Mouse (Mus musculus) midbrain, embryonic 14.5 days (tissue): ENCODE measurements around the gene Pgpep1. TPM values are rescaled to one million over a fixed set of nuclear protein-coding genes. Genes with fewer than 3 reads are reported as not detected.

ENCODE experiments used
- ATAC-seq: fragments of 200-750 bp; cut with Nextera tagmentation; 2 replicates; pipeline ENCODE4 v1.8.0; 2017; ENCODE audit warnings: moderate number of reproducible peaks, moderate library complexity; ENCODE audit not compliant: low FRiP score, low TSS enrichment
- DNase-seq: peaks from one replicate; pipeline ENCODE4 v3.0.0-alpha.2; 2015
- H3K27ac ChIP-seq: fragments of 300-500 bp; sonication (generic); replicated peaks from 2 replicates; pipeline ENCODE4 v1.5.1; 2014; ENCODE audit warnings: mild to moderate bottlenecking, low read depth, low read length, moderate library complexity
- H3K27me3 ChIP-seq: fragments of 300-500 bp; sonication (generic); 2 replicates; pipeline ENCODE4 v1.6.1; 2014; ENCODE audit warnings: low read length, control low read depth, mixed read lengths; ENCODE audit not compliant: control insufficient read depth, insufficient read depth
- H3K36me3 ChIP-seq: fragments of 300-500 bp; sonication (generic); 2 replicates; pipeline ENCODE4 v1.6.1; 2014; ENCODE audit warnings: low read length, control low read depth; ENCODE audit not compliant: control insufficient read depth, insufficient read depth
- H3K4me1 ChIP-seq: fragments of 300-500 bp; sonication (generic); 2 replicates; pipeline ENCODE4 v1.6.1; 2014; ENCODE audit warnings: mild to moderate bottlenecking, antibody characterized with exemption, low read length, control low read depth; ENCODE audit not compliant: control insufficient read depth, insufficient read depth
- H3K4me2 ChIP-seq: fragments of 300-500 bp; sonication (generic); 2 replicates; pipeline ENCODE4 v1.6.1; 2014; ENCODE audit warnings: mild to moderate bottlenecking, low read length, moderate library complexity
- H3K4me3 ChIP-seq: fragments of 300-500 bp; sonication (generic); replicated peaks from 2 replicates; pipeline ENCODE4 v1.5.1; 2014; ENCODE audit warnings: low read depth, low read length
- H3K9ac ChIP-seq: fragments of 300-500 bp; sonication (generic); replicated peaks from 2 replicates; pipeline ENCODE4 v1.6.1; 2014; ENCODE audit warnings: mild to moderate bottlenecking, low read length, moderate library complexity
- H3K9me3 ChIP-seq: fragments of 300-500 bp; sonication (generic); 2 replicates; pipeline ENCODE4 v1.6.1; 2016; ENCODE audit warnings: low read length, control low read depth, mixed read lengths; ENCODE audit not compliant: control insufficient read depth
- WGBS: fragments of 180-500 bp; shearing (Covaris S2); extraction: QIAGEN DNeasy Blood & Tissue Kit; methylation state at CpG from one replicate; pipeline ENCODE4 v1.1.7; 2014; 5-methylcytosine and 5-hydroxymethylcytosine counted together
- polyA plus RNA-seq: library from polyadenylated mRNA; unstranded; fragments of >200 nt; fragmentation: Nextera tagmentation; extraction: Ambion mirVana; gene quantifications from 2 replicates; pipeline ENCODE4 v1.2.1, GENCODE M21; 2014

Gene Pgpep1
- 86.9 and 95.8 TPM in 2 replicates for polyA plus RNA-seq

DNA sequence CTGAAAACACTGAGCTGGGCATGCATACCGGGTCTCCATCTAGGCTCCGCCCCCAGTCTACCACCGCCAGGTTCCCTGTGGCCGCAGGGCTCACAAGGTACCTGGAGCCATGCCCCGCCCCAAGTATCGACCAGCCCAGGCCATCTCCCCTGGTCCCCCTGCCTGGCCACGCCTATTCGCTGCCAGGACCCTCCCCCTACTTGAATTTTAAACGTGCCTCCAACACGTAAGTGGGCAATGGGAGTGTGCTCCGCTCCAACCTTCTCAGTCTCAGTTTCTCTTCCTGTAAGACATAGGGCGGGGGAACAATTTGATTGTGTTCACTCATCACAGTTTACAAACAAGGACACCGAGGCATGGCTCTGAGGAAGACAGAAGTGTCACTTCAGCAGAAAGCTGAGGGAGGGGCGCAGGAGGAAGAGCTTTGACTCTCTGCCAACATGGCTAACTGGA lies at the start of gene Pgpep1:
Pgpep1 (minus strand) TSS at position 116 of the 453 bp plus-strand sequence.
- Histone ChIP-seq H3K27ac (peak within 1 kb of the TSS; percentile 71), H3K4me3 (peak within 1 kb of the TSS; percentile 72), H3K4me2 (peak within 1 kb of the TSS; percentile 88), H3K9ac (peak within 1 kb of the TSS; percentile 79), H3K9me3 (no peaks in the 10 kb centered on the region), H3K27me3 (no peaks in the 10 kb centered on the region), H3K4me1 (peaks cover 24% of the 10 kb centered on the region), H3K36me3 (0 out of 2 replicates have a peak, but pooled peaks cover 5% of the 10 kb centered on the region)
- WGBS, result 5% methylated on average over 14 of the region's 14 CpGs
- peak; percentile 57 for DNase-seq
- peak; percentile 35 for ATAC-seq

DNA sequence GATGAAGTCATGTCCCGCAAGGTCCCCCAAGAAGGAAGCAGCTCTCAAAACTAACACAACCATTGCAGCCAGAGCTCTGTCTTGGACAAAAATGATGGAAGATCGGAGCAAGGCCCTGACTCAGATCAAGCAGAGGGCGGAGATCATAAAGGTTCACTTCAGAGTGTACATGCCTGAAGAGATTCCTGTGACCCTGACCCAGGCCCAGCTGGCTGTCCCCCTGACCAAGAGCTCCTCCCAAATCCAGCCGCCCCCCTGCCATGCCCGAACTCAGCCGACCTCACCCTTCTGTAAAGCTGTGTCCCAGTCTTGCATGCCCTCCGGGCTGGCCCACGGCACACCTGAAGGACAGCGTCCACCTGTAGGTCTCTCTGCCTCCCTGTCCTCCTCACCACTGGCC lies 49.6 kb upstream of the Pgpep1 start:
- no peak for DNase-seq
- no peak overlapping the region for H3K27ac ChIP-seq
- H3K4me2 ChIP-seq, result no peak overlapping the region
- no peaks in the 10 kb centered on the region for H3K36me3 ChIP-seq
- no peaks in the 10 kb centered on the region for H3K4me1 ChIP-seq
- WGBS, result 94% methylated on average over 9 of the region's 9 CpGs
- no peak overlapping the region for H3K9ac ChIP-seq
- no peak overlapping the region for H3K4me3 ChIP-seq
- no peaks in the 10 kb centered on the region for H3K9me3 ChIP-seq
- no peaks in the 10 kb centered on the region for H3K27me3 ChIP-seq
- no peak for ATAC-seq

DNA sequence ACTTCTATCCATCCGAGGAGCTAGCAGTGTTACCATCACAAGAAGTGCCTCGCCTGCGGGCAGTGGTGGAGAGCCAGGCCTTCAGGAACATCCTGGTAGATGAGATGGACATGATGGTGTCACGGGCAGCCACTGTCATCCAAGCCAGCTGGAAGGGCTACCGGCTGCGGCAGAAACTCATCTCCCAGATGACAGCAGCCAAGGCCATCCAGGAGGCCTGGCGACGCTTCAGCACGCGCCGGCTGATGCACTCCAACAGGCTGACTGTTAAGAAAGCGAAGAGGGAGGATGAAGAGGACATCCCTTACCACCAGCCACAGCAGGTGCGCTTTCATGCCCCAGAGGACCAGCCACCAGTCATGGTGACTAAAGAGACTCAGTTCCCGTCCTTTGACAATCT lies 48.1 kb upstream of the Pgpep1 start:
- DNase-seq, result no peak
- 92% methylated on average over 14 of the region's 14 CpGs for WGBS
- Histone ChIP-seq H3K27me3 (no peaks in the 10 kb centered on the region), H3K36me3 (peaks cover 2% of the 10 kb centered on the region; the same call in 1 of the 2 replicates), H3K9ac (no peak overlapping the region), H3K9me3 (no peaks in the 10 kb centered on the region), H3K4me1 (no peaks in the 10 kb centered on the region; the same call in 1 of the 2 replicates), H3K27ac (no peak overlapping the region), H3K4me2 (no peak overlapping the region), H3K4me3 (no peak overlapping the region)
- no peak for ATAC-seq

DNA sequence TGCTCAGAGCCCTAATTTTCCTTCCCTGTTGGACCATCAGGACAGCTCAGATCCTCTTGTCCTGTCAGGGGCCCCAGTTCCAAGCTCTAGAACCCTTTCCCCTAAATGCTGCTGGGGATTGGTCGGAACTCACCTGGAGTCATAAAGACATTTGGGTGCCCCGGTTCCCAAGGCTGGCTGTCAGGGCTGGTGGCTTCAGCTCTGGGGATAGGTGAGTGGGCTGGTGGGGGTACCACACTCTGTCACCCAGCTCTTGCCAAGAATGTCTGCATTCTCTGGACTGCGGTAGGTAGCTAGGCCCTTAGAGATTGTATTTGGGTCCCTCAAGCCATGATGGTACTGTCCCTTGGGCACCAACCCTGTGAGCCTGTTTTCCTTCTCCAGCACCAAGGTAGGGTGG lies 43.1 kb upstream of the Pgpep1 start, which contains the start of gene Iqcn:
Iqcn (plus strand) TSS at position 171 of the 400 bp plus-strand sequence.
- Histone ChIP-seq H3K4me2 (peak within 1 kb of the TSS; percentile 59), H3K9me3 (no peaks in the 10 kb centered on the region), H3K4me1 (peaks cover 18% of the 10 kb centered on the region), H3K27me3 (no peaks in the 10 kb centered on the region), H3K36me3 (peaks cover 9% of the 10 kb centered on the region; the same call in 1 of the 2 replicates), H3K4me3 (no peak within 1 kb of the TSS), H3K9ac (peak within 1 kb of the TSS; percentile 10; the same call in 1 of the 2 replicates), H3K27ac (no peak within 1 kb of the TSS)
- WGBS, result 94% methylated on average over 3 of the region's 3 CpGs
- no peak for DNase-seq
- ATAC-seq, result no peak

DNA sequence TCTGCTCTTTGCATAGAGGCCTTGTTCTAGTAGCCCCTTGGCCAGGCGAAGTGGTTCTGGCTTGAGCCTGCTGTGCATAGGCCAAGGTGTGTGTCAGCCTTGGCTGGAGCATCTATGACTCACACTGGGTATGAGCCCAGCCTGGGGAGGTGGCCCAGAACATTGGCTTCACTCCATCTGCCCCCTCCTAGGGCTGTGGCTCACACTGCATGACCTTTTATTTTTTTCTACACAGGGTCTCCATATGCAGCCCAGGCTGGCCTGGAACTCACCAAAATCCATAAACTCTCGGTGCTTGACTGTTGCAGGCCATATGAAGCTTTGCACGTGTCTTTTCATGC lies 42.6 kb upstream of the Pgpep1 start:
- no peak overlapping the region for H3K4me3 ChIP-seq
- 88% methylated on average over 3 of the region's 3 CpGs for WGBS
- ATAC-seq, result no peak

DNA sequence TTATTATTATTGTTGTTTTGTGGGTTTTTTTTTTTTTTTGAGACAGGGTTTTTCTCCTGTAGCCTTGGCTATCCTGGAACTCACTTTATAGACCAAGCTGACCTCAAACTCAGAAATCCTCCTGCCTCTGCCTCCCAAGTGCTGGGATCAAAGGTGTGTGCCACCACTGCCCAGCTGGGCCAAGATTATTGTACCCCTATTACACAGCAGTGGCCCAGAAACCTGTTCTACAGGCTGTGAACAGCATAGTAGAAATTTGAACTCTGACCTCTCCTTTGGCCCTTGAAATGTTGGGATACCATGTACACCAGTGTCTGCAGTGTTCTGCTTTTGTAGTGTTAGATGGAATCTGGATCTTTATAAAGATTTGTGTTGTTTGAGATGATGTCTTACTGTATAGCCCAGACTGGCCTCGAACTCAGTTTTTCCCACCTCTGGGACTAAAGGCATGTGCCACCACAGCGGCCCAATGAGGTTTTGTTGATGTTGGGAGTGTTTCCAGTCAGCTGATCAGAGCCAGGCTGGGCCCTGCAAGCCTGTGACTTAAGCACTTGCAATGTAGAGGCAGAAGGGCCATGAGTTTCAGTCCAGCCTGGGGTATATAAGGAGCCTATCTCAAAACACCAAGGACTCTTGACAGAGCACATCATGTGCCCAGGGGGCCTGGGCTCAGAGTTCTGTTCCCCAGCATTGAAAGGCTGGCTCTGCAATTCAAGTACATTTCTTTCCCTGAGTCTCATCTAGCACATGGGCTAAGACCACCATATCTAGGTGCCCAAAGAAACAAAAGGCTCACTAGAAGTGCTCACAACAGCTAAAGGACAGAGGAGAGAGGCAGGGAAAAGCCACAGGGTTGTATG lies 42.0 kb upstream of the Pgpep1 start:
- WGBS, result 83% methylated on average over 2 of the region's 2 CpGs
- DNase-seq (no peak), ATAC-seq (no peak)
- H3K9me3 ChIP-seq, result no peaks in the 10 kb centered on the region
- peak overlapping the region; percentile 97 for H3K4me3 ChIP-seq
- H3K36me3 ChIP-seq, result peaks cover 9% of the 10 kb centered on the region; the same call in 1 of the 2 replicates
- no peak overlapping the region for H3K27ac ChIP-seq
- peak overlapping the region; percentile 59 for H3K4me2 ChIP-seq
- H3K9ac ChIP-seq, result peak overlapping the region; percentile 10; the same call in 1 of the 2 replicates
- H3K4me1 ChIP-seq, result peaks cover 27% of the 10 kb centered on the region
- no peaks in the 10 kb centered on the region for H3K27me3 ChIP-seq

More for the DNA sequence above, 42.6 kb upstream of the Pgpep1 start:
- no peak for DNase-seq
- H3K4me2 ChIP-seq, result peak overlapping the region; percentile 59
- H3K36me3 ChIP-seq, result peaks cover 9% of the 10 kb centered on the region; the same call in 1 of the 2 replicates
- no peaks in the 10 kb centered on the region for H3K9me3 ChIP-seq
- no peaks in the 10 kb centered on the region for H3K27me3 ChIP-seq
- peak overlapping the region; percentile 10; the same call in 1 of the 2 replicates for H3K9ac ChIP-seq
- no peak overlapping the region for H3K27ac ChIP-seq
- H3K4me1 ChIP-seq, result peaks cover 22% of the 10 kb centered on the region

DNA sequence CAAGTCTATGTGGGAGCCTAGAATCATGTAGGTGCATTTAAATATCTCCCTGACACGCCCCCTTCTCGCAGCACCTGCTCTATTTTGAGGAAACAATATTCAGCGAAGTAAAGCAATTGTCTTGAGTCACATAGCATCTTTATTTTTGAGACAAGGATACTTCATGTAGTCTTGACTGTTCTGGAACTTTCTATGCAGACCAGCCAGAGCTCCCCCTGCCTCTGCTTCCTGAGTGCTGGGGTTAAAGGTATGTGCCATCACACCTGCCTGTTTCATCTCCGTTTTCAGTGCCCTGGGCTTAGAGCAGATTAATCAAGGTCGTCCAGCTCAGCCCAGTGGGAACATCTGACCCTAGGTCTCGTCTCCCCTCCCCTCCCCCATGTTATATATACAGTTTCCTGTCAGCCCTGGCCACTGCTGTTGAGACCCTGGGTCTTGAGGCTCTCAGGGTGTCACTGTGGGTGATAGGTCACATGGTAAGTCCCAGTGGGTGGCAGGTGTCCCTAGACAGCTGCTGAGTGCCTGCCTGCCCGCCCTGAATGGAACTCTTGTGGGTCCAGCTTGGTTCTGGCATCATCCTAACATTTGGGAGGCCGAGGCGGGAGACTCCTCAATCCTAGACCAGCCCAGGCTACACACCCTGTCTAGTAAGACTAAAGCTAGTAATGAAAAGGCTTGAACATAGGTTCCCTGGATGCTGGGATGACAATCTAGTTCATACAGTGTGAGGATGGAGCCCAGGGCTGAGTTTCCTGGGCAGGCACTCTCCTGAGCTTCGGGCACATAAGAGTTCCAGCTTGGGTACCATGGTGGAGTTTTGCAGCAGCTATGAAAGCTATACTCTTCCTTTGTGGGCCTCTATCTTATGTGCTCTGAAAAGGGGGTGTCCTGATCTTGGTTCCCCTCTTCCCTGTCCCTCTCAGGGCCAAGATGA lies 41.1 kb upstream of the Pgpep1 start:
- DNase-seq (no peak), ATAC-seq (no peak)
- H3K4me1 ChIP-seq, result peaks cover 36% of the 10 kb centered on the region
- peak overlapping the region; percentile 99 for H3K27ac ChIP-seq
- H3K9me3 ChIP-seq, result no peaks in the 10 kb centered on the region
- WGBS, result 54% methylated on average over 10 of the region's 10 CpGs
- peak overlapping the region; percentile 97 for H3K4me3 ChIP-seq
- peak overlapping the region; percentile 98 for H3K9ac ChIP-seq
- H3K36me3 ChIP-seq, result peaks cover 9% of the 10 kb centered on the region; the same call in 1 of the 2 replicates
- peak overlapping the region; percentile 59 for H3K4me2 ChIP-seq
- no peaks in the 10 kb centered on the region for H3K27me3 ChIP-seq

DNA sequence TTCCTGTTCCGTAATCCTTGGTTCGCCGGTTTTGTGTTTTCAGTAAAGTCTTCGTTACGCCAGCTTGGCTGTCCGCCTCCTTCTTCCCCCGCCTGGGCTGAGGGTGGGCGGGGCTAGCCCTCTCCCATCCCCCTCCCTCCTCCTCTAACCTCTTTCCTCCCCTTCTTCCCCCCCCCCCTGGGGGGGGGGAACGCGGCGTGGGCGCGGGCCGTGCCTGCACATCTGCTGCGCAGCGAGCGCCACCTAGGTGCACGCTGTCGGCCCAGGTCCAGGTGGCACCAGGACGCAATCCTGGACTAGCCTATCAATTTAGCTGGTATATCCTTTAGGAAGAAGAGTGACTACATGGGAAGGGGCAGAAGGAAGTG lies 40.4 kb upstream of the Pgpep1 start:
- Histone ChIP-seq H3K4me3 (peak overlapping the region; percentile 97), H3K9me3 (no peaks in the 10 kb centered on the region), H3K4me1 (peaks cover 39% of the 10 kb centered on the region), H3K36me3 (peaks cover 9% of the 10 kb centered on the region; the same call in 1 of the 2 replicates), H3K4me2 (peak overlapping the region; percentile 59), H3K27me3 (no peaks in the 10 kb centered on the region), H3K27ac (peak overlapping the region; percentile 99), H3K9ac (peak overlapping the region; percentile 98)
- under 1% methylated on average over 20 of the region's 20 CpGs for WGBS
- DNase-seq (peak; percentile 98), ATAC-seq (peak; percentile 24)
